Mouse (Mus musculus) activated CD4-positive, CD25-positive, alpha-beta regulatory T cell, adult 4 months (primary cell): ENCODE results near the gene Dusp1. TPM values are rescaled to one million over a fixed set of nuclear protein-coding genes. Genes with fewer than 3 reads are reported as not detected.

Source experiments
- ATAC-seq: one replicate; pipeline ENCODE4 v1.8.0; 2017
- polyA plus RNA-seq, 2 experiments: library from polyadenylated mRNA; unstranded; fragments of 100-300 nt; shearing (Covaris generic); gene quantifications; one replicate each; pipeline ENCODE4 v1.2.1; 2017

The Dusp1 gene
- polyA plus RNA-seq, 2 experiments from 2014 or later: 25.1 to 28.8 TPM

DNA sequence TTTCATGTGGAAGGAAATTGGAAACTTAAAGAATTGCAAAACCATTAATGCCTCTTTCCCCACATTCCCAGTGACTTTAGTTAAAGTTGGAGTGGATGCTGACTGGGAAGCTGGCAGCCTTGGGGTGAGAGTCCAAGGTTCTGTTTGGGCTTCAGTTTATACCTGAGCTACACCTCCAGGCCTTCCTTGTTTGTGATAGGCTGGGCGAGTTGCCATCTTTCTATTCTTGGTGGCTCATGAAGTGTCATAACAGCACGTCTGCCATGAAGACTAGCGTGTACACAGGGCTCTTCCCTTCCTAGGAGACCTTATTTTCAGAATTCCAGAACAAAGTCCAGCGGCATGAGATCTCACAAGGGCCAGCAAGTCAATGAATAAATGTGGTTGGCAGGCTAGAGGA, 39.2 kb downstream of the Dusp1 start:
- ATAC-seq: no peak

- ATAC-seq: no peak
These were observed 43.6 kb downstream of the Dusp1 start for GRCm38 (mm10) chr17:26518306-26518705.

DNA sequence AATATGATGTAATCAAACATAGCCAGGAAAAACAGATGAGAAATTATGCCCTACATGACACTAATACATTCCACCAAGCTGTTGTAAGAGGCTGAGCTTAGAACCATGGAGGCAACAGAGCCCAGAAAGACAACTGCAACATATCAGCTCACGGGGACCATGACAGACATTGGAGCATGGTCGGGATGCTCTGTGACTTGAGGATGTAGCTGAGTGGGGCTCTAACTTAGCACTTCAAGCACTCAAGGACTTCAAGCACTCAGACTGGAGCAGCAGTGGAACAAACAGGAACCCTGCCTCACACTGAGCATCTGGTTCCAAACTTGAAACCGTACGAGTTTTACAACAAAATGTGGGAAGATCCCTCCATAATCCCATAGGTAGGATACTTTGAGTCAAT, 46.3 kb downstream of the Dusp1 start:
- no peak for ATAC-seq

GRCm38 (mm10) chr17:26514581-26515030, 47.3 kb downstream of the Dusp1 start:
- no peak for ATAC-seq

DNA sequence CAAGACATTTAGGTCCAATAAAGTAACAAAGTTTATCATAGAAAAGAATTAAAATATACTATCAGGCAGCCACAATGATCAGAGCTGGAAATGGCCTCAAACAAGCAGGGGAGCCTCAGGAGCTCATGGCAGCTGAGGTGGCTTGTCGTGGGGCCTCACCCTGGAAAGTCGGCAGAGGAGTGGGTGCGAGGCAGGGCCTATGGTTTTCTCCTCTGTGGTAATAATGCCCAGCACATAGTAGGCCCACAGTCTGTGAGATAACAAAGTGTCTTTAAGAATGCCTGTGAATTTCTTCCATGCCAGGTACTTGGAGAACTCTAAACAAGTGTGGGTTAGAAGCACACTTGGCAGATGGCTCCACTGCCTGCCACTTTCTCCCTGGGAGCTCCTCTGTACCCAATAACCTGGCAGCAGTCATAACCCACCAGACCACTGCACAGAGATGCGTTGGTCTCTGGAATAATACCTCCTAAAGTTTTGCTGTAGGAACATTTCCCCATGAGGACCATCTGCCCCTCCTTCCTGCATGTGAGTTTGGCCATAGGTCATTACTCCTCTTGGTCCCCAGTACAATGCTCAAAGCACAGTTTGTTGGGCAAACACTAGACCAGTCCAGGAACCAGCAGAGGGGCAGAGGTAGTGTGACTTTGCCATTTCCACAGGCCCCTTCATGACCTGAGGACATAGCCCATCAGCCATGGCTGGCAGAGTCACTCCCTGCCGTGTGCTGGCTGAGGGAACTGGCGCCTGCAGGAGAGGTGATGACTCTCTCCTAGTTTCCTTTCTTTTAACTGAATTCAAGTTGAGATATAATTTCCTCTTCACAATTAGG, 48.3 kb downstream of the Dusp1 start:
- no peak for ATAC-seq

- ATAC-seq: no peak
These were observed 49.0 kb downstream of the Dusp1 start for GRCm38 (mm10) chr17:26512961-26513360.

GRCm38 (mm10) chr17:26511816-26512774, 49.8 kb downstream of the Dusp1 start:
- ATAC-seq: no peak

- no peak for ATAC-seq
These were observed 50.7 kb downstream of the Dusp1 start for GRCm38 (mm10) chr17:26511256-26511655.

DNA sequence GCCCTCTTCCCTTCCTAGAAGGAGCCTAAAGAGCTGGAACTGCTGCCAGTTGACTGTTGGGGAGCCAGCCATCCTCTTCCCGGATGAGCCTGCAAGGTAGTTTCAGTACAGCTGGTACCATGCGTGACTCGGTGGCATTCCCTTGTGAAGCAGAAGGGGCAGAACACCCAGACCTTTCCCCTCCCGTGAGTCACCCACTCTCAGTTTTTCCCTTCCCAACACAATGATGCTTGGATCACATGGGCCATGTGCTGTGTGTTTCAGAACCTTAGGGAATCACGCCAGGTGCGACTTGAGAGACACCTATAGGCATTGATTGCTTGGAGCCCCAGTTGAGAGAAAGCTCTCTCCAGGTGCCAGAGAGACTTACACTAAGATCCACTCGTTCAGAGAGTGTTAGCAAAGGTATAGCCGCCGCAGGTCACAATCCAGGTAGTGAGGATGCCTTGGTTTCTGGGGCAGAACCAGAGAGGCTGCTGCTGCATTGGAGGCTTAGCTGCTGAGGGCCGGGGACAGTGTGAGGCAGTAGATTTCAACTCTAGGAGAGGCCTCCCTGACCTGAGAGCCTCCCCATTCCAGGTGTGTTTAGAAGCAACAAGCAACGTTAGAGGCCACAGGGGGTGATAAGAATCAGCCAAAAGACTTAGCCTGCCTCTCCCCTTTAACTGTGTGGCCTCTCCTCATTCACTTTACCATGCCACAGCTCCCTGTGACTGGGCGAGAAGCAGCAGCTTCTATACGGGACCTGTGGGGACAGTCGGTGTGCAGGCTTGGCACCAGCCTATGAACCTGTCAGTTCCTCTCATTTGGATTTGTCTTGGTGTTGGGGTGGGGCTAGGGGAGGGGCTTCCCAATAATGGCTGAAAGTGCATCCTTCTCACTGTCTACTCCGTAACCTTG, 51.5 kb downstream of the Dusp1 start:
- ATAC-seq: no peak

DNA sequence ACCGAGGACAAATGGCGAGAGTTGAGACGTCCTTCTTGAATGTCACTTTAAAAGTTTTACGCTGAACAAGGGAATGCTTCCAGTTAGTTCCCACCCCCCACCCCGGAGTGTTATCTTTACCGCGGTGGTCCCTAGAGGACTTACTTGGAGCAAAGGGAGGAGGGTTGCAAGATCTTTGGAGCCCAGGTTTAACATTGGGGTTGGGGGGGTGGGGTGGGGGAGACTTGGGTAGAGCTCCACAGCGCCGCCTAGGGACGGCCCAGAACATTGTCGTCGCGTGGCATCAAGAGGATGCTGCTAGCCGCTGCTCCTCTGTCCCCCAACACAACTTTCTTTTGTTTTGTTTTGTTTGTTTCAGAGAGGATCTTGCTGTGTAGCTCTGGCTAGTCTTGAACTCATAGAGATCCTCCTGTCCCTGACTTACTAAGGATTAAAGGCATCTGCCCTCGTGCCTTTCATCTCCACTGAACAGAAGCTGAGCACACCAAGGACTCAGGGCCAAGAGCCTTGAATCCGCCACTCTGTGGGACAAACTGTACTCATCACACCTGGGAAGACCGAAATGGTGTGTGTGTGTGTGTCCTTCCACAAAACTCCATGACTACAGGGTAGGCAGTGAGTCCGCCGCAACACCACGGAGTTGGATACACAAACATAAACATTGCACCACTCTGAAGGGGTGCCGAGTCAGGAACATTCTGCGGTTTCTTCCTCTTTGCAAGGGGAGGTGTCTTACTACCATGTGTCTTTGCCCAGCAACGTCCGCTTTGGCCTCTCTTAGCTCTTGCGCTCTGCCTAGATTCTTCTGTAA, 52.8 kb downstream of the Dusp1 start:
- ATAC-seq: peak; percentile 3

DNA sequence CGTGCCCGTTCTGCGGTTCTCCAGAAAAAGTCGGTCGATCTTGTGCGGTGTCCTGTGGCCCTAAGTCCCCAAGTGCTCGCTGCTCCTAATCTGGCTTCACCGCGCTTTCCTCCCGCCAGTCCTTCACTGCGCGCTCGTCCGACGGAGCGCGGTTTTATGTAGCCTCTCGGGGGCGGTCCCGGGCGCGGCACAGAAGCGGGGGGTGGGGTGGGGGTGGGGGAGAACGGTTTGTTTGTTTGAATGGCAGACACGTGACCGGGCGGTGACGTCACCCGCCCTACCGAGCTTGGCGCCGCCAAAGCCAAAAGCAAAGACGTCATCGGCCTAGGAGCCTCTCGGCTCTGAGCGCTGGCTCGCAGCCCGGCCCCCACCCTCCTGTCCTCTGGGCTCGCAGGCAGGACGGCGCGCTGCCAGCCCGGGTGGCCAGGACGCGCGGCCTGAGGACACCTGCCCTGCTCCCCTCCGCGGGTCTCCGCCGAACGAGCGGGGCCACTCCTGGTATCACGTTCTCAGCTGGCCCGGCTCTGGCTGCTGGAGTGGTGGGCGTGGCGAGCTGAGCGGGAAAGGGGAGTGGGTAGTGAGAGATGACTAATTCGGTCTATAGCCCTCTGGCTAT, 53.5 kb downstream of the Dusp1 start:
- peak; percentile 57 for ATAC-seq

DNA sequence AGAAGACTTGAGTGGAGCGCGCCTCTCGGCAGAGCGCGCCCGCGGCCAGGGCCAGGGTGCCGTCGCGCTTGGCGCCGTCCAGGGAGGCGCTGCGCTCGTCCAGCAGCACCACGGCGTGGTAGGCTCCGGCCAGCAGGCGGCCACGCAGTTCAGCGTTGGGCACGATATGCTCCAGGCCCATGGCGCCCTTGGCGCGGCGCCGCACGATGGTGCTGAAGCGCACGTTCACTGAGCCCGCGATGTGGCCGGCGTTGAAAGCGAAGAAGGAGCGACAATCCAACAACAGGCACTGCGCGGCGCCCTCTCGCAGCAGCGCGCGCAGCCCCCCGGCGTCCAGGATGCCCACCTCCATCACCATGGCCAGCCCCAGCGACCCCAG, 54.0 kb downstream of the Dusp1 start:
- ATAC-seq: peak; percentile 18

DNA sequence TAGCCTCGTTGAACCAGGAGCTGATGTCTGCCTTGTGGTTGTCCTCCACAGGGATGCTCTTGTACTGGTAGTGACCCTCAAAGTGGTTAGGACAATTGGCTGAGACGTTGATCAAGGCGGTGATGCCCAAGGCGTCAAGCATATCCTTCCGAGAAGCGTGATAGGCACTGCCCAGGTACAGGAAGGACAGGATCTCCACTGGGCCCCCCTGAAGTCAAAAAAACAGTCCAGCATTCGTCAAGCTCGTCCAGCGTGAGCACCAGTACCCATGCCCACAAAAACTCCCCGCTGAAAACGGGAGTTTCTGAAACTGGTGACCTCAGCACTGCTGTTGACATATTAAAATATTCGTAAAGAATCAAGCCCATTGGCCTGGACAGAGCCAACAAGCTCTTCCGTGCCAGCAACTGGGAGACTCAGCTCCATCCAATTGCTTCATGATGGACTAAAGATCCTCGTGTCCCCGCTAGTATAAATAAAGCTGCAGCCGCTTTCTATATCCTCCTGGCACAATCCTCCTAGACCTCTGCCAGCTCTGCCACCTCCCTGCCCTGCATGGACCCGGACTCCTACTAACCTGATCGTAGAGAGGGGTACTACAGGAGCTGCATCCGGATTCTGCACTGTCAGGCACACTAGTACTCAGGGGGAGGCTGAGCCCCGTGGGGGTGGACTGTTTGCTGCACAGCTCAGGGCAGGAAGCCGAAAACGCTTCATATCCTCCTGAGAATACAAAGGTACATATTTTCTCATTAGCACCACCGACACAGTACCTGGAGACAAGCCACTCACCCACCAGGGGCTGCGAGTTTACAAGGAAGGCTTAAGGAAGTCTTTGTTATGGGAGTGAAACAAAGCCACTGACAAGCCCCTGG, 54.7 kb downstream of the Dusp1 start:
- ATAC-seq: peak; percentile 26

- ATAC-seq: no peak
These were observed 55.8 kb downstream of the Dusp1 start for GRCm38 (mm10) chr17:26506031-26506641.

GRCm38 (mm10) chr17:26505181-26505581, 56.7 kb downstream of the Dusp1 start:
- no peak for ATAC-seq

DNA sequence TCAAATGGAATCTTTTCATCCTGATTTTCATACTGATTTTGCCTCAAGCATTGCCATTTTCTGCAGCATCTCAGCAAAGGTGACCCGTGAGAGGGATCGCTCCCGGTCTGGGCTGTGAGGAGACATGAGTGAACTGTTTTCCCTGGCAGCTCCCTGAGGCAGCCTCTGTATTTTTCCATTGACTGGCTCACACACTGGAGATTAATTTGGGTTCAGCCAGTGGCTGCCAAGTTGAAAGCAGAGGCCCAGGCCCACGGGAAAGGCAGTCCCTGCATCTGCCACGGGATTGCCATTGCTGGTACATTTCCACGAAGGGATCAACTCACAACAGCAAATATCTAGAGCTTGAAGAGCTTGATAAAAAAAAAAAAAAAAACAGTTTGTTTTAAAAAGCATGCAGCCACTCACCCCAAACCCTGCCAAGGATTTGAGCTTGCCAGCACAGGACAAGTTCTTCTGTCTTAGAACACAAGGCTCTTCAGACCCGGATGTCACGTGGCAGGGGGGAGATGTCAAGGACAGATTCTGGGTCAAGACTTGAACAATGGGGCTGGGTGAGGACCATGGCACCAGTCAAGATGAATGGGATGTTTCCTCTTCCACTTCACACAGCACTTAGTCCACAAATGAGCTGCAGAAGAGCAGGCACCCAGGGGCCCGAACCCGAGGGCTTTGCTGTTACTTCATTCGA, 57.8 kb downstream of the Dusp1 start:
- no peak for ATAC-seq

DNA sequence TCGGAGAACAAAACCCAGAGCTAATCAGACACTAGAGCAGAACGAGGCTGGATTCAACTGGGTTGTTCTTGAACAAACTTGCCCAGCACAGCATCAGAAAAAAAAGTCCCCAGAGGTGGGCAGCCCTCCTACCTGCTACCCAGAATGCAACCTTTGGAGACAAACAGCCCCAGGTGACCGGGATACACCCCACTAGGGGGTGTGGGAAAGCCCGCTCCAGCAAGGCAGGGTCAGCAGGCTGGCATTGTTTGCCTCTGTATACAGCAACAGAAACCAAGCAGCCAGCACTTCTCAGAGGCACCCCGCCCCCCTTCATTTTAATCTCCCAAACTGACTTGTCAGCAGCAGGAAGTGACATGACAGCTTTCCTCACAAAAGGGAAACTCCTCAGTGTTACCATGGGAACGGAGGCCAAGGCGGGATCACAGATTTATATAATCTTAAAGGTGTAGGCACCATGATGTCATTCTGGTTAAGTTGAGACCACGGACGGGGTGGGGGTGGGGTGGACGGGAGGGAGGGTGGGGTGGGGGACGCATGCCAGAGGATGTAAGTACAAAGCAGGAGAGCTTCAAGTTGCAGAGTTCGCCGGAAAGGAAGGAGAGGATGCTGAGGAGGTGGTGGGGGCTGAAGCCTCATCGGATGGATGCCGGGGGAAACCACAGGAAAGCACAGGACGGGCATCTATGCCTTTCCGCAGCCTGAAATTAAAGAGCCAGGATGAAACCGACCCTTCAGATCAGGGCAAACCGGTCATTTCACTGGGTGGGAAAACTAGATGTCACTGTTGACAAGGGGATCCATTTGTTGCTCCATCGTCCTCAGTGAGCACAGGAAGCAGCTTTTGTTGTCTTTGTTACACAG, 58.9 kb downstream of the Dusp1 start:
- peak; percentile 51 for ATAC-seq

DNA sequence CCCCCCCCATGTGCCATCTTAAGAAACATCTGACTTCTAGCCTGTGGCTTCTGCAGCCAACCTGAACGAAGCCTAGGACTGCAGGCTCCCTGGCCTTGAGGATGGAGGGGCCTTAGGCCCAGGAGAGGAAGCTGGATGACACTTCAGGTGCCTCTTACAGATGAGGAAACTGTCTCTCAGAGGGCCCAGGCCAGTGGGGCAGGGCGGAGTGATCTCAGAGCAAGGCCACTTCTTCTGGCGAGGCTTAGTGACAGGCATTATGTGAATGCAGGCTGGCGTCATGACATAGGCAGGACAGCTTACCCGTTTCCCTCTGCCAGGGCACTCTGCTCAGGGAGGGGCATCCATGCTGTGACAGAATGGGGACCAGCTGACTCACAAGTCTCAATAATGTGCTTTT, 60.1 kb downstream of the Dusp1 start:
- no peak for ATAC-seq
